Mouse (Mus musculus) embryonic facial prominence, embryonic 14.5 days (tissue): ENCODE data around the gene Slco1a1. TPM values are rescaled to one million over a fixed set of nuclear protein-coding genes. Genes with fewer than 3 reads are reported as not detected.

Experiments
- polyA plus RNA-seq: library from polyadenylated mRNA; unstranded; fragments of >200 nt; fragmentation: Nextera tagmentation; extraction: Ambion mirVana; gene quantifications from 2 replicates; pipeline ENCODE4 v1.2.1, GENCODE M21; 2014

Slco1a1 gene
- polyA plus RNA-seq, 1 experiment from 2014 or later: not detected

Other genes starting within 250 kb of the Slco1a1 start
- gene Gm5724, start 173.2 kb downstream of the Slco1a1 start, polyA plus RNA-seq: 0.13 TPM in 1 of 2 replicates, not detected in the other
- 0.37 and 0.47 TPM in 2 replicates for gene Slco1a4, start 90.8 kb downstream of the Slco1a1 start, polyA plus RNA-seq
- gene Gm6614, start 64.5 kb upstream of the Slco1a1 start, polyA plus RNA-seq: not detected in 2 replicates